In genomic region chr4:138161550-138161949, GRCm38 (mm10) we compare ENCODE assay signal across 22 mouse cellular contexts. TPM values are rescaled to one million over a fixed set of nuclear protein-coding genes. Genes with fewer than 3 reads are reported as not detected.
DNase-seq lines count a peak whose midpoint lies in the region; ATAC-seq lines count a peak whose summit lies in the region.
"Had no signal": no experiment of that assay in that cellular context is flagged by ENCODE, and none has a peak within 500 bp of the region (broad histone marks: within the 10 kb centered on the region; RNA-seq: fewer than 3 reads in every experiment).

No protein-coding gene starts in this region.

- H3K9me3 ChIP-seq in heart, embryonic 11.5 days (replicated peaks; ENCODE audit: control insufficient read depth, low read length) = no peaks in the 10 kb centered on the region
- no peaks in the 10 kb centered on the region for H3K9me3 ChIP-seq in heart, embryonic 15.5 days (replicated peaks)
- H3K9me3 ChIP-seq: embryonic facial prominence, embryonic 13.5 days; forebrain, embryonic 12.5 days; hindbrain, embryonic 12.5 days had no signal

- no peak overlapping the region for H3K4me3 ChIP-seq in heart, embryonic 11.5 days (ENCODE audit: low read depth, low read length)
- H3K4me3 ChIP-seq in heart, embryonic 15.5 days = no peak overlapping the region
- H3K4me3 ChIP-seq: embryonic facial prominence, embryonic 13.5 days; forebrain, embryonic 12.5 days; hindbrain, embryonic 12.5 days had no signal

- no peak overlapping the region for H3K9ac ChIP-seq in heart, embryonic 11.5 days (ENCODE audit: low read depth, low read length)
- H3K9ac ChIP-seq in heart, embryonic 15.5 days = no peak overlapping the region
- H3K9ac ChIP-seq: embryonic facial prominence, embryonic 13.5 days; forebrain, embryonic 12.5 days; hindbrain, embryonic 12.5 days had no signal

- no peak for DNase-seq in heart, adult 8-10 months (ENCODE audit: low spot score)
- DNase-seq in heart, adult 11 months = no peak
- peak; percentile 21 to 23 for DNase-seq in kidney, postnatal 25 days
- no peak for DNase-seq in kidney, adult 18-20 months
- peak; percentile 22 for DNase-seq in lung, postnatal 36 days
- DNase-seq in lung, postnatal 4 days = no peak
- DNase-seq: adrenal gland, postnatal 14 days; cerebellum, adult 11-12 months; cerebellum, adult 9-10 months; cerebellum, postnatal 36 days; gastrocnemius, postnatal 10 days had no signal

- H3K27me3 ChIP-seq in heart, embryonic 11.5 days (ENCODE audit: control insufficient read depth, insufficient read depth, low read length) = no peaks in the 10 kb centered on the region
- no peaks in the 10 kb centered on the region for H3K27me3 ChIP-seq in heart, embryonic 15.5 days
- H3K27me3 ChIP-seq: embryonic facial prominence, embryonic 13.5 days; forebrain, embryonic 12.5 days; hindbrain, embryonic 12.5 days; Patski had no signal

- H3K4me2 ChIP-seq in heart, embryonic 11.5 days = no peak overlapping the region
- no peak overlapping the region for H3K4me2 ChIP-seq in heart, embryonic 15.5 days
- H3K4me2 ChIP-seq: embryonic facial prominence, embryonic 13.5 days; forebrain, embryonic 12.5 days; hindbrain, embryonic 12.5 days had no signal

- ATAC-seq in heart, embryonic 11.5 days (replicated peaks; ENCODE audit: insufficient number of reproducible peaks, low FRiP score, low TSS enrichment) = no peak
- ATAC-seq in heart, embryonic 15.5 days (replicated peaks; ENCODE audit: insufficient number of reproducible peaks, insufficient read depth, low FRiP score, low read depth) = no peak
- ATAC-seq: activated CD4-positive, CD25-positive, alpha-beta regulatory T cell, adult 4 months; forebrain, embryonic 16.5 days; hindbrain, embryonic 16.5 days; inflammation-experienced regulatory T-cells, adult 6 months; intestine, postnatal 0 days; Patski had no signal

- H3K27ac ChIP-seq in heart, embryonic 11.5 days (ENCODE audit: low read depth, low read length) = peak overlapping the region; percentile 73
- peak overlapping the region; percentile 47 for H3K27ac ChIP-seq in heart, embryonic 15.5 days
- H3K27ac ChIP-seq: embryonic facial prominence, embryonic 13.5 days; hindbrain, embryonic 12.5 days had no signal

- WGBS in heart, embryonic 11.5 days (ENCODE audit: insufficient replicate concordance) = 56% methylated on average over 3 of the region's 3 CpGs
- 37% methylated on average over 3 of the region's 3 CpGs for WGBS in heart, embryonic 15.5 days

- H3K4me1 ChIP-seq in heart, embryonic 11.5 days (ENCODE audit: control insufficient read depth, insufficient read depth, low read length) = peaks cover 24% of the 10 kb centered on the region
- H3K4me1 ChIP-seq in heart, embryonic 15.5 days (replicated peaks) = peaks cover 26% of the 10 kb centered on the region
- H3K4me1 ChIP-seq: embryonic facial prominence, embryonic 13.5 days had no signal

- H3K36me3 ChIP-seq in heart, embryonic 11.5 days (ENCODE audit: control insufficient read depth, insufficient read depth, low read length) = peaks cover 22% of the 10 kb centered on the region
- H3K36me3 ChIP-seq in heart, embryonic 15.5 days = peaks cover 35% of the 10 kb centered on the region

RNA-seq across cellular contexts. Expression of gene Hp1bp3, which starts 54.5 kb away (rescaled TPM):
- polyA plus RNA-seq in heart, embryonic 11.5 days (2014; fragmentation: Nextera tagmentation; extraction: Ambion mirVana) = 105 and 107 TPM in 2 replicates
- 10 to 100 TPM; 81.4 to 89.4 (median 84.4) TPM for total RNA-seq in heart, adult 8-10 months (2022)
- 96.1 and 97.9 TPM in 2 replicates for polyA plus RNA-seq in heart, embryonic 15.5 days (2015; fragmentation: Nextera tagmentation; extraction: Ambion mirVana)

Comparison
In these comparisons a context has a peak if more than half of its experiments do, and no peak if none do; other contexts are left out.
1. DNase-seq: peak in kidney, postnatal 25 days (2 of 2) and lung, postnatal 36 days (single experiment); none in heart, adult 8-10 months (single experiment), heart, adult 11 months (single experiment), kidney, adult 18-20 months (single experiment) and lung, postnatal 4 days (0 of 2).